Mouse (Mus musculus) heart, postnatal 0 days (tissue): ENCODE data around the gene Ccnl2.

ENCODE experiments used
- CTCF ChIP-seq: IDR thresholded peaks from 2 replicates; pipeline ENCODE4 v1.5.1; 2016; ENCODE audit warnings: antibody characterized with exemption, control low read depth, low read depth
- EP300 ChIP-seq: IDR thresholded peaks from 2 replicates; pipeline ENCODE4 v1.6.1; 2016; ENCODE audit warnings: antibody characterized with exemption, low read depth

- TF ChIP-seq CTCF: no peak
- no peak for TF ChIP-seq EP300
Observed at GRCm38 (mm10) chr4:155831831-155832230, 19.5 kb downstream of the Ccnl2 start.
